Mouse (Mus musculus): ENCODE data around the gene Gm49333.

The Gm49333 gene

GRCm38 (mm10) chr16:20611357-20612227 is at the start of gene Gm49333, which contains the start of the genes Eef1akmt4 and Alg3:
Gm49333 (plus strand) TSS chr16:20611610.
Eef1akmt4 (plus strand) TSS chr16:20611593.
Alg3 (minus strand) TSS chr16:20611735.
- DNase-seq, result peak; percentile 72

GRCm38 (mm10) chr16:20565075-20565474 is 46.3 kb upstream of the Gm49333 start:
- DNase-seq, result no peak

GRCm38 (mm10) chr16:20589366-20589938 is 22.0 kb upstream of the Gm49333 start, which contains the start of gene Vwa5b2:
Vwa5b2 (plus strand) TSS chr16:20589471.
- DNase-seq, result no peak

- peak; percentile 42 for DNase-seq
These were observed 21.3 kb upstream of the Gm49333 start for GRCm38 (mm10) chr16:20589939-20590679.

GRCm38 (mm10) chr16:20590680-20591038 is 20.8 kb upstream of the Gm49333 start:
- no peak for DNase-seq

GRCm38 (mm10) chr16:20591076-20591705 is 20.2 kb upstream of the Gm49333 start:
- no peak for DNase-seq

GRCm38 (mm10) chr16:20595060-20595673 is 16.2 kb upstream of the Gm49333 start:
- no peak for DNase-seq

- DNase-seq, result no peak
These were observed 15.7 kb upstream of the Gm49333 start for GRCm38 (mm10) chr16:20595737-20596136.

- no peak for DNase-seq
These were observed 14.5 kb upstream of the Gm49333 start for GRCm38 (mm10) chr16:20596687-20597441.

GRCm38 (mm10) chr16:20600511-20600910 is 10.9 kb upstream of the Gm49333 start:
- DNase-seq, result no peak

- no peak for DNase-seq
These were observed 6.7 kb upstream of the Gm49333 start for GRCm38 (mm10) chr16:20604705-20605104.

- peak; percentile 70 for DNase-seq
These were observed 681 bp upstream of the Gm49333 start for GRCm38 (mm10) chr16:20610501-20611356.

GRCm38 (mm10) chr16:20619541-20620398 is 8.4 kb downstream of the Gm49333 start:
- peak; percentile 32 for DNase-seq

GRCm38 (mm10) chr16:20620399-20620735 is 9.0 kb downstream of the Gm49333 start:
- peak; percentile 43 for DNase-seq

- no peak for DNase-seq
These were observed 9.4 kb downstream of the Gm49333 start for GRCm38 (mm10) chr16:20620751-20621190.

GRCm38 (mm10) chr16:20621191-20621990 is 10.0 kb downstream of the Gm49333 start, which contains the start of gene Camk2n2:
Camk2n2 (minus strand) TSS chr16:20621287.
- peak; percentile 82 for DNase-seq

- peak; percentile 72 for DNase-seq
These were observed 10.7 kb downstream of the Gm49333 start for GRCm38 (mm10) chr16:20621991-20622685.

GRCm38 (mm10) chr16:20623211-20623610 is 11.8 kb downstream of the Gm49333 start:
- DNase-seq, result no peak
